Mouse (Mus musculus): ENCODE data around the gene Ubap1.

Gene Ubap1

DNA sequence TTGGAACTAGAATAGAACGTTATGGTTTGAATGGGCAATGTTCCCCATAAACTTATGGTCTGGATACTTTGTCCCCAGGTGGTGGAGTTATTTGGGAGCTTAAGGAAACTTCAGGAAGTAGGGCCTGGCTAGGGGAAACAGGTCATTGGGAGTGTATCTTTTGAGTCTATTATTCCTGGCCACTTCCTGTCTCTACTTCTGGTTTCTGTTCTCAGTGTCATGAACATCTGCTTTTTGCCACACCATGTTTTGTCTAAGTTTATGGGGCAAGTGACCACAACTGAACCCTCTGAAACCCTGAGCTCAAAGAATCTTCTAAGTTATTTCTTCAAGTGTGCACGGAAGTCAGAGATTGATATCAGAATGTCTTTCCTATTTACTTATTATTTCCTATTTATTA is 58.6 kb downstream of the Ubap1 start:
- DNase-seq (ENCODE audit: extremely low spot score, low read depth, low spot score) = no peak

DNA sequence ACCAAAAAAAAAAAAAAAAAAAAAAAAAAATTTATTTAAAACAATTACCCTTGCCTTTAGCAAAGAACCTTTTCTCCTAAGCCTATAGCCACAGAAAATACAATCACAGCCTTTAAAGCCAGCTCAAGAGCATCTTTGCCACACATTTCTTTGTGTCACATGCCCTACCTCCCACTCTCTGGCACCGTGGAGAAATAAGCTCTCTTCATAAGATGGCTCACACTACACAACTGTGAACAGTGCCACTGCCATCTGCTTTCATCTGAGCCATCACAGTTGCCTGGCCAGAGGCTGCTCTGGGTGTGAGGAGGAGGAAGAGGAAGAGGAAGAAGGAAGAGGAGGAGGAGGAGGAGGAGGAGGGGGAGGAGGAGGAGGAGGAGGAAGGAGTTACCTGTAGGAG is 60.5 kb downstream of the Ubap1 start:
- DNase-seq (ENCODE audit: extremely low spot score, low read depth, low spot score) = no peak

DNA sequence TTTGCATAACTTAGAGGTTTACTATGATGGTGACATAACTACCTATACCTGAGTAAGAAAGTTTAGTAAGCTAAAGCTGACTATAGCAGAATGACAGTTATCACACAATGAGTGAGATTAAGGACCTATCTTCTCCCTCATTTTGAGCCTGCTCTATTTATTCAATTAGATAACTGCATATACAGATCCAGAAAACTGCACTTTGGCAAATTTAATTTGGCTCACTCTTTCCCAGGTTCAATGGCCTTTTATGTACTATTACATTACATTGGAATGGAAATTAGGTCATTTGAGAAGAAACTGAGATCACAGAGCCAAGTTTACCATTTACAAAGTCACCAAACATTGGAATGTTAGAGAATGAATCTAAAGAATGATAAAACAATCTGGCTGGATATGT is 68.2 kb downstream of the Ubap1 start:
- no peak for DNase-seq (ENCODE audit: extremely low spot score, low read depth, low spot score)

DNA sequence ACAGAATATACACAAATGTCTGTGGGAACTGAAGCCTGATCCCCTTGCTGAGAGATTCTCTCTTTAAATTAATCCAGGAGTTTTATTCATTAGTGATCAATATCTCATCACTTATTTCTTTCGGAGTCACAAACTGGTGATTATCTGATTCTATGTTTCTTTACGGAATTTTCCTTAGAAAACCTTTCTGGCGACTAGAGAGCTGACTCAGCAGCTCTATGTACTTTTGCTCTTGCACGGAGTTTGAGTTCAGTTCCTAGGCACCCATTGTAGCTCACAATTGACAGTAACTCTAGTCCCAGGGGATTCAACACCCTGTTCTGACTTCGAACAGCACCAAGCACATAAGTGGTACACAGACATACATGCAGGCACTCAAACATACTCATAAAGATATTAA is 90.1 kb downstream of the Ubap1 start:
- no peak for DNase-seq (ENCODE audit: extremely low spot score, low read depth, low spot score)
